Mouse (Mus musculus) heart, postnatal 4 days (tissue): ENCODE data around the gene Crebl2. TPM values are rescaled to one million over a fixed set of nuclear protein-coding genes. Genes with fewer than 3 reads are reported as not detected.
A peak's percentile ranks its signal among the peaks of the same experiment; 100 is the strongest.

Experiments
- DNase-seq: peaks from one replicate; pipeline ENCODE4 v3.0.0; 2021
- total RNA-seq, 2 experiments: library from RNA; stranded (reverse); gene quantifications; 2 replicates each; pipeline ENCODE4 v1.2.3; 2021

Crebl2 gene
- total RNA-seq, 2 experiments from 2014 or later: 2.4 to 2.8 TPM

DNA sequence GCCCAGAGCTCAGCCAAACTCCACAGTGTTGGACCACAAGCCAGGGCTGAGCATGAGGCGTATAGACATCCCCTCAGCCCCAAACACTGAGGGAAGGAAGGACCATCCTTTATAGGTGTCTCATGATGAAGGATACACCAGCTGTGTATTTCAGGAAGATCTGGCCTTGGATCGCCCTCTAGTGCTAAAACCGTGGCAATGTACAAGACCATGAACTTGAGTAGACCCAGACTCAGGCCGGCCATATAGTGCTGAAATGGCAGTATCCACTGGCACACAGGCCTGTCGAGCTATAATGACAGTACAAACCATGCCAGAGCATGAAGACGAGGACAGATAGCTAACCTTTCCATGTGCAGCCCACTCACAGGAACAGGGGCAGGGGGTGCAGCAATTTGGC is 46.8 kb downstream of the Crebl2 start:
- DNase-seq: no peak

DNA sequence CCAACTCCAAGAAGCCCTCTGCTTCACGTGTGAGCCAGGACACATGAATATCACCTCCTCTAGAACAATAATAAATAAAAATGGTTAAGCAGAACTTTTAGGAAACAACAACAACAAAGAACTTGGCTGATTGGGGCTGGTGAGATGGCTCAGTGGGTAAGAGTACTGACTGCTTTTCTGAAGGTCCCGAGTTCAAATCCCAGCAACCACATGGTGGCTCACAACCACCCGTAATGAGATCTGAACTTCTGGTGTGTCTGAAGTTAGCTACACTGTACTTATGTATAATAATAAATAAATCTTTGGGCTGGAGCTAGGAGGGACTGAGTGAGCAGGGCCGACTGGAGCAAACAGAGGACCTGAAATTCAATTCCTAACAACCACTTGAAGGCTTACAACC is 47.3 kb downstream of the Crebl2 start:
- DNase-seq: no peak

DNA sequence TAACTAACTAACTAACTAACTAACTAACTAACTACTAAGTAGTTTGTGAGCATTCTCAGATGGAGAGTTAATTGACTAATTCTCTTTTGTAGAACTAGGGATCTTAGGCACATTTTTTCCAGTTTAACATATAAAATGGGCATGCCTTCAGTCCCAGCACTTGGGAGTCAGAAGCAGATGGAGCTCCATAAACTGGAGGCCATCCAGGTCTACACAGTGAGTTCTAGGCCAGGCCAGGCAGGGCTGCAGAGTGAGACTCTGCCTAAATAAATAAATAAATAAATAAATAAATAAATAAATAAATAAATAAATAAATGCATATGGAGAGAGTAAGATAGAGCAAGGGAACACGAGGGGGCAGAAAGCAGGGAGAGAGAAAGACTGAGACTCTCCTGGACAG is 47.9 kb downstream of the Crebl2 start:
- no peak for DNase-seq

DNA sequence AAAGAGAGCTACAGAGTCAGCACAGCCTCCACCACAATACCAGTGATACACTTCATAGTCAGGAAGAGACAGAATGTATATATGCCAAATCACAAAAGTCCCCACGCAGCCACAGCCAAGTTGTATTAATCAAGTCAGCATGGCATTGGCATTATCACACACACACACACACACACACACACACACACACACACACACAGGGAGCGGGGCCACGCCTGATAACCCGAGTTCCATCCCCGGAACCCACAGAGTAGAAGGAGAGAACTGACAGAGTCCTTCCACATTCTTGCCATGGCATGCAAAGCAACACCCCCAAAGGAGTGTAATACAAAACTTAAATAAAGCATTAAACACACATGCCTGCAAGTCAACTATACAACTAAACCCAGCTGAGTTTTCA is 49.6 kb downstream of the Crebl2 start:
- no peak for DNase-seq

DNA sequence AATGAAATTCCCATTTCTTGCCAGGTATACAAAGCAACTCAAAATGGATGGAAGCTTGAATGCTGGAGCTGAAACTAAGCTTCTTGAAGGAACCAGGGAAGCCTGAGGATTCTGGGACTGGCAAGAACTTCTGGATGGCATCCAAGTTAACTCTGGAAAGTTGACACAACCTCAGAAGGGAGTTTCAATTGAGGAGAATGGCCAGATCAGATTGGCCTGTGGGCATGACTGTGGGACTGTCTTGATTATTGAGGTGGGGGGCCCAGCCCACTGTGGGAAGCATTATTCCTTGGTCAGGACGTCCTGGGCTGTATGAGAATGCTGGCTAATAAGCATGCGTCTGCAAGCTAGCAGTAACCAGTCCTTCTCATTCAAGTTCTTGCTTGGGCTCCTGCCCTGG is 50.1 kb downstream of the Crebl2 start:
- no peak for DNase-seq

DNA sequence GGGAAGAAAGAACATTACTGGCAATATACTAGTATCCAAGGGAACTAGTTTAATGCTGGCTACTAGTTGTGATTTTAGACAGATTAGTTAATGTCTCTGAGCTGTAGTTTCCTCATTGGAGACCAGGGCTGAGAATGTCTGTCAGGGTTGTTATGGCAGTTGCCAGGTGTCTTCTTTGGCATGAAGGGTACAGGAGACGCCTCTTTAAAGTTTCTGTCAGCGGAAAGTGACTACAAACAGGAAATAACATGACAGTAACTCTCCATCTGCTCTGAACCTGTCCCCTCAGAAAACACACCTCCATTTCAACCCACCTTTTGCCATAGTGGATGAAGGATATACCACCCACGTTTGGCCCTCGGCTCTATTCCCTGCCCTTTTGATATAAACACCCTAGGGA is 53.7 kb downstream of the Crebl2 start:
- no peak for DNase-seq

DNA sequence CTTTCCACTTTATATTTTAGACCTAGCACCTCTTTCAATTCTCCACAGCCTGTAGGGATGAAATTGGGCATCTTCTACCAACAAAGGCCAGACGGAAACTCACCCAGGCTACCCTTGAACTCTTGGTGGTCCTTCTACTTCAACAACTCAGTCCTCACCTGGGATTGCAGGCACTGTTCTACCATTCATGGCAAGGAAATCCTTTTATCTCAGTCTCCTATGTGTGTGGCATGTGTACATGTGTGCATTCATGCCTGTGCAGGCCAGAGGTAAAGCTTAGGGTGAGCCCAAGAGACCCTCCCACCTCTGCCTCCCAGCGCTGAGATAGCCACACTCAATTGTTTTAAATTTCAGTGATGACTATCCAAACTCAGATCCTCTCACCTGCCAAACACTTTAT is 55.6 kb downstream of the Crebl2 start:
- DNase-seq: no peak

DNA sequence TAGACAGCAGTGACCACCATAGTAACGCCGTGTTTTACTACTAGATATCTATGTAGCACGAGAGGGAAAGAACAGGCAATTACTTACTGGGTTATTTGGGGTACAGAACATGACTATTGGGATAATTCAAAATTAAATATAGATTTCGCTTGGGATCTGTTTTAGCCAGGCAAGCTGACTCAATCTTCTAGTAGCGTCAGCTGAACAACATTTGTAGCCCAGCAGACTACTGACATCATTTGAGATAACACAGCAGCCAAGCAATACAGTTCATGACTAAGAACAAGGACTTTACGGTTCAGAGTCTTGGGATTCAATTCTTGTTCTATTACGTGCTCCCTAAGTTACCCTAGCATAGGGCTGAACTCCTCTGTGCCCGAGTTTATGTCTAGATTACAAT is 56.5 kb downstream of the Crebl2 start:
- DNase-seq: no peak

- no peak for DNase-seq
Measured at GRCm38 (mm10) chr6:134887008-134887407, 57.1 kb downstream of the Crebl2 start.

DNA sequence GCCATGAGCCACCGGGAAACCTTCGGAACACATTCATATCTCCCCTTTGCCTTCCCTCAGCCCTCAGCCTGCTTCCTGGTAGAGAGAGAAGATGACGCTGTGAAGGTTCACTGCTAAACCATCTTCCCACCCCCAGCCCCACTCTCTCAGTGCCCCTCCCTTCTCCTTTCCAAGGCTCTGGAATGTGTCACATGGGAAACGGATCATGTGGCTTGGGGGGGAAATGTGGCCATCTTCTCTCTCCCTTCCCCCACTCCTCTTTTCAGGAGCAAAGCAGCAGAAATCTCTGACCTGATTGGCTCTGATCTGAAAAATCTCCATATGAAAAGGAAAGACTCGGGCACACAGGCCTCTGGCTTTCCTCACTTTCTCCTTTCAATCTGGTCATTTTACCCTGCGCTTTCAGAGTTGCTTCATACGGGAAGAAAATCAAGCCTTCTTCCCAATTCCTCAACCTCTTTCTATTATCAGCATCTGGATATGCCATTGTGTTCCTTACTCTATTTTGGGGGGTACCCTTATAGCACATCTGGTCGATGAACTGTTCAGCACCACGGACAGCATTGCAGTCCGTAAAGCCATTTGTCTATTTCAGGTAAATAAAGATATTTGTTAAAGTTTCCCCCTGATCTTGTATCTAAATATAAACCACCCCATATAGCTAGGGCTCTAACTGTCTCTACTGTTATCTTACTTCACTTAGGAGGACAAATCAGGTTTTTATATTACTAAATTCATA is 57.9 kb downstream of the Crebl2 start:
- peak; percentile 7 for DNase-seq

DNA sequence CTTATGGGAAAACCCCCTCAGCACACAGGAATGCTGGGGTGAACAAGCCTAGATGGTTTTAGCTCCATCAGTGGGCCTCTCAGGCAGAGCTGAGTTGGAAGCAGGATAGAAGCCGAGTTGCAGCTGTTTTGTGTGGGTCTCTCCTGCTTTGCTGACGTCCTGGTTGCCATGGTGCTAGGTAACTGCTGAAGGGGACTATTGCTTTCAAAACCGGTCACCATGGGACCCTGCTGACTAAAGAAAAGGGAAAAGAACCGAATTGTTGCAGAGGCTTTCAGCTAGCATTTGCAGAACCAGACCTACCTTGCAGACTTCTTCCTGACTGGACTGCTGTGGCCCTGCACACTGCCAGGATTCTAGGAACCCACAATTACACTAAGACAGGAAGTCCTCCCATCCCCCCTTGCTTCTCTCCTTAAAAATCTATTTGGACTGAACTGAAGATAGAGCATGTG is 58.6 kb downstream of the Crebl2 start:
- DNase-seq: no peak

GRCm38 (mm10) chr6:134889763-134890162 is 59.8 kb downstream of the Crebl2 start:
- DNase-seq: no peak

- no peak for DNase-seq
Measured at GRCm38 (mm10) chr6:134890436-134890835, 60.5 kb downstream of the Crebl2 start.

- DNase-seq: no peak
Measured at GRCm38 (mm10) chr6:134896570-134897436, 66.8 kb downstream of the Crebl2 start.

DNA sequence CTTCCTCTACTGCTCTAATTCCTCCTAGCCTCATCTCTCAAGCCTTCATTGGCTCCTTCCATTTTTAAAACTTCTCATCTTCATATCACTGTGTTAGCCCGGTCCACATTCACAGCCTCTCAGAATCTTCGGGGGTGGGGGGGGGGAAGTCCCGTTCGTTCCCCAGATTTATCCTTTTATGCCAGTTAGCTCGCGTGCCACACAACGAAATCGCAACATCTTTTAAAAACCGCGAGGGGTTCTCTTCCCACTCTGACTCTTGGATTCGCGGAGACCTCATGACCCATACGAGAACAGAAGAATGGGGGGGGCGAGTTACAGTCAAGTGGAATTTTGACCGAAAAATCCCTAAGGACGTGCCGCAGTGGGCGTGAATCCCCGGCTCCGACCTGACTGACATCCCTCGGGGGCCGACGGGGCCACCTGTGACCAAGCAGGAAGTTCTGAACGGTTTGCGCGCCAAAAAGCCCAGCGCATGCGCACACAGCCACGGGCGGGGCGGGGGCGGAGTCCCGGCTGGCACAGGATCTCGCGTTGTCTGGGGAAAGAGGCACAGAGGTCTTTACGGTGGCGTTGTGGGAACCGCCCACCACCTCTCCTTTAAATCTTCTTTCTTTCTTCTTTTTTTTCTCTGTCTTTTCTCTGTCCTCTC is 67.6 kb downstream of the Crebl2 start:
- DNase-seq: peak; percentile 98

- DNase-seq: peak; percentile 94
Measured at GRCm38 (mm10) chr6:134898095-134898965, 68.4 kb downstream of the Crebl2 start, which contains the start of gene Gpr19. Gpr19 (minus strand) TSS chr6:134898578.

DNA sequence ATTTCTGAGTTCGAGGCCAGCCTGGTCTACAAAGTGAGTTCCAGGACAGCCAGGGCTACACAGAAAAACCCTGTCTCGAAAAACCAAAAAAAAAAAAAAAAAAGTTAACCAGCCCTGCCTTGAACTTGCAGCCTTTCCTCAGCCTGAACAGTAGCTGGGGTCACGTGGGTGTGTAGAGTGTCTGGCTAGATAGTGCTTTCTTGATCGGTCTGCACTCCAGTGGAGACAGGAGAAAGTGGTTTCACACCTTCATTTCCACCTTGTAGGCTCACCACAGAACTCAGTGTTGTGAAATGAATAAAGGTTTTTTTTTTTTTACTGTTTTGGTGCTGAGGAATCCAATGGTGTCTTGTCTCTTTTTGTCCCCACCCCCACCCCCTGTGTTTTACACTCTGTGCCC is 73.4 kb downstream of the Crebl2 start:
- DNase-seq: no peak

DNA sequence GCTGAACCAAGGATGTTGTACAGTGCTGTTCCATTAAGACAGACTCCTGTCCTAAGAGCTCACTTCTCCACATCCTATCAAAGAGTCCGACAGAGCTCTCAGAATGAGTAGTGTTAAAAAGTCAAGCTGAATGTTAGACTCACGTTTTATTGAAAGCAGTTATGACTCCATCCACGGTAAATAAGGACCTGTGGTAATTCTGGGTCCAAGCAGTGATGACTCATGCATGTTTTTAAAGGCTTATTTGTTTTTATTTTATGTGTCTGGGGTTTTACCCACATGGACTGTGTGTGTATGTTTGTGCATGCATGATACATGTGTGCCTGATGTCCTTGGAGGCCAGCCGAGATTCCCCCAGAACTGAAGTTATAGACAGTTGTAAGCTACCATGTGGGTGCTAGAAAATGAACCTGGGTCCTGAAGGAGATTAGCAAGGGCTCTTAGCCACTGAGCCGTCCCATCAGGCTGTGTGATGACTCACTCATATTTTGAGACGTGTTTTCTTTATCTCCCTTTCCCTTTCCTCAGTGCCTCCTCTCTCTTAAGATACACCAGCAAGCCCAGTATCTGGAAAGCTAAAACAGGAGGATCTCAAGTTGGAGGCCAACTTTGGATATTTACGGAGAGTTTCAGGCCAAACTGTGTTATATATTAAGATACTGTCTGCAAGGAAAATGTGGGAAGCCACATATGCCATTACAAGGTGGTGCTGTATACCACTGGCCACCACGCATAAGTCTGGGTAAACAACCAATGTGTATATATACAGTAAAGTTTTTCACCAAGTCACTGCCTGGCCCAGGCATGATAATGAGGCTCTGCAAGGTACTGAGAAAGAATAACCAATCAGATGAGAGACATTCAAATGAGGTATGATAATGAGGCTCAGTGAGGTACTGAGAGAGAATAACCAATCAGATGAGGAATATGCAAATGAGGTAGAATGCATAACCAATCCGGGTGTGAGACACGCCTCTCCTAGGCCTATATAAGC is 74.2 kb downstream of the Crebl2 start:
- no peak for DNase-seq

DNA sequence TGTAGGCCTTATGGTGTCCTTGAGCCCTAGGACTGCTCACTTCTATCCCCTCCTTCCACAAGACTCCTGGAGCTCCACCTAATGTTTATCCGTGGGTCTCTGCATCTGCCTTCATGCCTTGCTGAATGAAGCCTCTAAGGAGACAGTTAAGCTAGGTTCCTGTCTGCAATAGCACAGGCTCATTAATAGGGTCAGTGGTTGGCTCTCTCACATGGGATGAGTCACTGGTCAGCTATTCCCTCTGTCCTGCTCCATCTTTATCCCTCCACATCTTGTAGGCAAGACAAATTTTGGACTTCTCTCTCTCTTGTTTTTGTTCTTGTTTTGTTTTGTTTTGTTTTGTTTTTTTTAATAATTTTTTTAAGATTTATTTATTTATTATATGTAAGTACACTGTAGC is 75.9 kb downstream of the Crebl2 start:
- no peak for DNase-seq
